ENCODE assay signal across 10 mouse cellular contexts in the genomic region with DNA sequence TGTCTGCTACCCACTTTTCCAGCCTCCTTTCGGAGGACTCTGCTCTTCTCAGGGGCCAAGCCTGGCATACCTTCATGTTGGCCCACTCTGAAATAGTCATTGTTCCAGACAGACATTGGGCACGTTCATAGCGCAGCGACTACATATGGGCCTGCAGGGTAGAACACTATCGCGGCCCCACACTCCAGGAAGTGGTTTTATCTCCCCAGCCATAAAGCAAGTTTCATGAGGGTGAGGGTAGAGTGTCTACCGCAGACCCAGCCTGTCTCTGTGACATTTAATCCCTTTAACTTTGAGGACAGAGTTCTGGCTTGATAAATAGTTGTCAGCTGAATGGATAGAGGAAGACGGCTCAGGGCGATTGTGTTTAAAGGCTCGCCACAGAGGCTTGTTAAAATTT.
A peak's percentile ranks its signal among the peaks of the same experiment; 100 is the strongest.
DNase-seq lines count a peak whose midpoint lies in the region; ATAC-seq and TF ChIP-seq lines count a peak whose summit lies in the region.
"Had no signal": no experiment of that assay in that cellular context is flagged by ENCODE, and none has a peak within 500 bp of the region (broad histone marks: within the 10 kb centered on the region; RNA-seq: fewer than 3 reads in every experiment).

No protein-coding gene starts in this region.

- H3K36me3 ChIP-seq in midbrain, embryonic 11.5 days (ENCODE audit: control insufficient read depth, insufficient read depth, low read length): no peaks in the 10 kb centered on the region
- no peaks in the 10 kb centered on the region for H3K36me3 ChIP-seq in midbrain, embryonic 16.5 days (ENCODE audit: control insufficient read depth, insufficient read depth, low read length)
- H3K36me3 ChIP-seq in embryonic facial prominence, embryonic 14.5 days (ENCODE audit: control insufficient read depth, insufficient read depth, low read length): no peaks in the 10 kb centered on the region
- H3K36me3 ChIP-seq in liver, postnatal 0 days (replicated peaks; ENCODE audit: insufficient read depth, low read length): no peaks in the 10 kb centered on the region

- H3K9ac ChIP-seq in midbrain, embryonic 11.5 days (ENCODE audit: low read length): no peak overlapping the region
- H3K9ac ChIP-seq in midbrain, embryonic 16.5 days (ENCODE audit: low read depth, low read length): no peak overlapping the region
- H3K9ac ChIP-seq in embryonic facial prominence, embryonic 14.5 days (ENCODE audit: low read depth, low read length): no peak overlapping the region
- H3K9ac ChIP-seq in liver, postnatal 0 days (replicated peaks): 0 out of 2 replicates have a peak overlapping the region, but pooled peaks have one; percentile 21

- H3K9me3 ChIP-seq in midbrain, embryonic 11.5 days (ENCODE audit: control insufficient read depth, low read length): no peaks in the 10 kb centered on the region
- H3K9me3 ChIP-seq in midbrain, embryonic 16.5 days (replicated peaks; ENCODE audit: control insufficient read depth, low read length, poor library complexity, severe bottlenecking): no peaks in the 10 kb centered on the region
- H3K9me3 ChIP-seq in embryonic facial prominence, embryonic 14.5 days (ENCODE audit: control insufficient read depth, low read length): no peaks in the 10 kb centered on the region
- H3K9me3 ChIP-seq in liver, postnatal 0 days (ENCODE audit: low read length): no peaks in the 10 kb centered on the region

- H3K4me1 ChIP-seq in midbrain, embryonic 11.5 days (ENCODE audit: control insufficient read depth, insufficient read depth, low read length): peaks cover 8% of the 10 kb centered on the region
- peaks cover 6% of the 10 kb centered on the region for H3K4me1 ChIP-seq in midbrain, embryonic 16.5 days (ENCODE audit: control insufficient read depth, insufficient read depth, low read length)
- H3K4me1 ChIP-seq in embryonic facial prominence, embryonic 14.5 days (ENCODE audit: control insufficient read depth, insufficient read depth, low read length): peaks cover 10% of the 10 kb centered on the region
- H3K4me1 ChIP-seq in liver, postnatal 0 days (ENCODE audit: insufficient read depth): peaks cover 9% of the 10 kb centered on the region

- H3K4me3 ChIP-seq in midbrain, embryonic 11.5 days (ENCODE audit: low read depth, low read length): no peak overlapping the region
- no peak overlapping the region for H3K4me3 ChIP-seq in midbrain, embryonic 16.5 days (ENCODE audit: low read depth, low read length)
- no peak overlapping the region for H3K4me3 ChIP-seq in embryonic facial prominence, embryonic 14.5 days (ENCODE audit: low read depth, low read length)
- no peak overlapping the region for H3K4me3 ChIP-seq in liver, postnatal 0 days (ENCODE audit: low read depth, low read length)

- TF ChIP-seq EP300 in liver, postnatal 0 days (IDR thresholded peaks at IDR 0.05; ENCODE audit: low read depth): peak; percentile 94

- no peak for TF ChIP-seq CTCF in liver, postnatal 0 days (IDR thresholded peaks at IDR 0.05; ENCODE audit: low read depth)

- peak; percentile 87 for DNase-seq in midbrain, embryonic 11.5 days (ENCODE audit: low spot score, missing footprints)
- peak; percentile 20 for DNase-seq in embryonic facial prominence, embryonic 14.5 days (ENCODE audit: low spot score)
- DNase-seq in liver, postnatal 0 days: peak; percentile 47
- peak; percentile 73 for DNase-seq in thymus, postnatal 4 days
- DNase-seq in gastrocnemius, adult 8-10 months (ENCODE audit: low spot score in 2 of 2): no peak
- DNase-seq in adrenal gland, postnatal 25 days: no peak
- DNase-seq in right cerebral cortex, postnatal 36 days (ENCODE audit: low spot score in 2 of 2): no peak
- DNase-seq: heart, postnatal 10 days; lung, adult 2 months had no signal

- ATAC-seq in midbrain, embryonic 11.5 days (ENCODE audit: low FRiP score): no peak
- ATAC-seq in midbrain, embryonic 16.5 days: no peak
- ATAC-seq in embryonic facial prominence, embryonic 14.5 days (ENCODE audit: low read depth): no peak
- peak; percentile 99 for ATAC-seq in liver, postnatal 0 days

- H3K4me2 ChIP-seq in midbrain, embryonic 11.5 days: no peak overlapping the region
- H3K4me2 ChIP-seq in midbrain, embryonic 16.5 days (ENCODE audit: low read length): no peak overlapping the region
- peak overlapping the region; percentile 44 for H3K4me2 ChIP-seq in embryonic facial prominence, embryonic 14.5 days (ENCODE audit: low read depth, low read length)
- H3K4me2 ChIP-seq in liver, postnatal 0 days (ENCODE audit: low read depth, low read length): peak overlapping the region; percentile 56

- no peak overlapping the region for H3K27ac ChIP-seq in midbrain, embryonic 11.5 days (ENCODE audit: low read depth, low read length)
- no peak overlapping the region for H3K27ac ChIP-seq in midbrain, embryonic 16.5 days (ENCODE audit: low read length)
- H3K27ac ChIP-seq in embryonic facial prominence, embryonic 14.5 days (replicated peaks; ENCODE audit: low read depth, low read length): no peak overlapping the region
- H3K27ac ChIP-seq in liver, postnatal 0 days (ENCODE audit: low read depth): peak overlapping the region; percentile 74

- no peaks in the 10 kb centered on the region for H3K27me3 ChIP-seq in midbrain, embryonic 11.5 days (ENCODE audit: control insufficient read depth, insufficient read depth, low read length)
- no peaks in the 10 kb centered on the region for H3K27me3 ChIP-seq in midbrain, embryonic 16.5 days (ENCODE audit: control insufficient read depth, insufficient read depth, low read depth, low read length)
- H3K27me3 ChIP-seq in embryonic facial prominence, embryonic 14.5 days (replicated peaks; ENCODE audit: control insufficient read depth, insufficient read depth, low read length): no peaks in the 10 kb centered on the region
- H3K27me3 ChIP-seq in liver, postnatal 0 days (ENCODE audit: insufficient read depth, low read length): no peaks in the 10 kb centered on the region

- 50% methylated on average over 10 of the region's 10 CpGs for WGBS in midbrain, embryonic 11.5 days
- WGBS in midbrain, embryonic 16.5 days: 33% methylated on average over 10 of the region's 10 CpGs
- 13% methylated on average over 10 of the region's 10 CpGs for WGBS in embryonic facial prominence, embryonic 14.5 days
- 26% methylated on average over 10 of the region's 10 CpGs for WGBS in liver, postnatal 0 days (ENCODE audit: insufficient replicate concordance)

Comparison
In these comparisons a context has a peak if more than half of its experiments do, and no peak if none do; other contexts are left out.
1. DNase-seq: peak in midbrain, embryonic 11.5 days (single experiment), embryonic facial prominence, embryonic 14.5 days (single experiment), liver, postnatal 0 days (single experiment) and thymus, postnatal 4 days (single experiment); none in gastrocnemius, adult 8-10 months (0 of 2), adrenal gland, postnatal 25 days (single experiment) and right cerebral cortex, postnatal 36 days (0 of 2).
2. H3K4me2 ChIP-seq: peak in embryonic facial prominence, embryonic 14.5 days (single experiment) and liver, postnatal 0 days (single experiment); none in midbrain, embryonic 11.5 days (single experiment) and midbrain, embryonic 16.5 days (single experiment).